Mouse (Mus musculus) cerebellum, adult 2 months (tissue): ENCODE data around the gene Alpk3.

Experiments
- CTCF ChIP-seq: fragments of 200-500 bp; IDR thresholded peaks from 2 replicates; pipeline ENCODE4 v1.5.1; 2011; ENCODE audit warnings: low read depth, mild to moderate bottlenecking, control low read depth, low read length, moderate library complexity, borderline replicate concordance; ENCODE audit not compliant: insufficient read depth
- POLR2A ChIP-seq: fragments of 200-500 bp; IDR thresholded peaks from 2 replicates; pipeline ENCODE4 v1.6.1; 2011; ENCODE audit warnings: low read length, control low read depth, borderline replicate concordance; ENCODE audit not compliant: insufficient read depth

- TF ChIP-seq POLR2A (no peak), CTCF (no peak)
Observed at GRCm38 (mm10) chr7:81022731-81023130, 34.7 kb upstream of the Alpk3 start.
